Mouse (Mus musculus) bone marrow macrophage, adult 2 months (primary cell): ENCODE results near the gene Galns. TPM values are rescaled to one million over a fixed set of nuclear protein-coding genes. Genes with fewer than 3 reads are reported as not detected.

Source experiments
- H3K27ac ChIP-seq: 2 replicates; pipeline ENCODE4 v1.5.1; 2012; ENCODE audit warnings: low read depth, low read length; ENCODE audit not compliant: insufficient read depth
- H3K4me1 ChIP-seq: 2 replicates; pipeline ENCODE4 v1.6.1; 2012; ENCODE audit warnings: low read length; ENCODE audit not compliant: control insufficient read depth, insufficient read depth
- H3K4me3 ChIP-seq: 2 replicates; pipeline ENCODE4 v1.5.1; 2012; ENCODE audit warnings: mild to moderate bottlenecking, low read length, moderate library complexity; ENCODE audit not compliant: insufficient read depth
- CTCF ChIP-seq: IDR thresholded peaks from 2 replicates; pipeline ENCODE4 v1.5.1; 2012; ENCODE audit warnings: low read depth, mild to moderate bottlenecking, low read length, moderate library complexity
- POLR2A ChIP-seq: IDR thresholded peaks from 2 replicates; pipeline ENCODE4 v1.6.1; 2012; ENCODE audit warnings: mild to moderate bottlenecking, low read depth, low read length, borderline replicate concordance
- polyA plus RNA-seq: library from polyadenylated mRNA; stranded (reverse); fragments of >200 nt; gene quantifications from 2 replicates; pipeline ENCODE4 v1.2.4, GENCODE M21; 2012; ENCODE audit not compliant: missing spikeins, insufficient read depth, insufficient read length

The Galns gene
- polyA plus RNA-seq, 1 experiment: 36.7 TPM

DNA sequence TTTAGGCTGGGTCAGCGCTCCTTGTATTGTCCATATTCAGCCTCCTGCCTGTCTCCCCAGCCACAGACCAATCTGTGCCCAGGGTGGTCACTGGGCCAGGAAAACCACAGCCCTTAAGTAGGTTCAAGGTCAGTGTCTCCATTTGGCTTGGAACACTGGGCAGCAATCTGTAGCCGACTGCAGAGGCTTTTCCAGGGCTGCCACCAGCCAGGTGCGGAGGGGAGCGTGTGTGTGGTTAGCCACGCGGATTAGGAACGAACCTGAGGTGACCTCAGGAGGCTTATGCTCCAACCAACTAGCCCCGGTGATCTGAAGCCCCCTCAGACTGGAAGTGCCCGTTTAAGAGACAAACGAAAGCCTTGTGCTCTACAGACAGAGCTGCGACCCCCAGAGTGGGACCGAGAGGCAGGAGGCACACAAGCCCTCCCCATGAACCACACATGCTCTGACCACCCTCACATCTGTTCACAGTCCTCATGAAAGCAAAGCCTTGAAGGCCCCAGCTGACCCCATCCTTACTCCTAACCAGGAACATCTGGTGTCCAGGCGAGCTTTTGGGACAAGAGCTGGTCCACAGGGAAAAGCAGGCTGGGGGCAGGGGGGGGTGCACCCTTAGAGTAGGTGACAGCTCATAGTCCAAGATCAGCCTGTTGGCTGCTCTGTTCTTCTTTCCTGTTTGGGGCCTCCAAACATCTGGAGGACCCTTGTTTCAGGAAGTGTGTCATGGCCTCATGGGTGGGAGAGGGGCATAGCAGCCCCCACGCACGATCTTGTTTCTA, 37.1 kb upstream of the Galns start:
- TF ChIP-seq POLR2A (no peak), CTCF (no peak)
- Histone ChIP-seq H3K27ac (no peak overlapping the region), H3K4me3 (no peak overlapping the region), H3K4me1 (no peaks in the 10 kb centered on the region)

DNA sequence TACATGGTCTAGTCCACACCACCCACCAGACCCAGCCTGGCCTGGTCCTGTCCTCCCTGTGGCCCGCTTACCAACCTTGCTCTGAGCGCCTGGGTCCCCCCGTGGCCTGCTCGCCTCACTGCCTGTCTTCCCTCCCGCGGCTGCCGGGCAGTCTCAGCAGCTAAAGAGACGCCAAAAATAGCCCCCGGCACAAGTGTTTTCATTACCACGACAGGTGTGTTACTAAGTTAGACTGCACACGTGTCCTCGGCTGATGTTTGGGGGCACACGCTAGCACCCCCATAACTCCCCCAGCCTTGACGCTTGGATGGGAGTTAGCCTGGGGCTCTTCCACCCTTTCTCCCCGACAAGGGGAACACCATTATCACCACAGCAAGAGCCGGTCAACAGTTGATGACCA, 35.1 kb upstream of the Galns start:
- Histone ChIP-seq H3K27ac (no peak overlapping the region), H3K4me1 (no peaks in the 10 kb centered on the region), H3K4me3 (no peak overlapping the region)
- TF ChIP-seq CTCF (no peak), POLR2A (no peak)

DNA sequence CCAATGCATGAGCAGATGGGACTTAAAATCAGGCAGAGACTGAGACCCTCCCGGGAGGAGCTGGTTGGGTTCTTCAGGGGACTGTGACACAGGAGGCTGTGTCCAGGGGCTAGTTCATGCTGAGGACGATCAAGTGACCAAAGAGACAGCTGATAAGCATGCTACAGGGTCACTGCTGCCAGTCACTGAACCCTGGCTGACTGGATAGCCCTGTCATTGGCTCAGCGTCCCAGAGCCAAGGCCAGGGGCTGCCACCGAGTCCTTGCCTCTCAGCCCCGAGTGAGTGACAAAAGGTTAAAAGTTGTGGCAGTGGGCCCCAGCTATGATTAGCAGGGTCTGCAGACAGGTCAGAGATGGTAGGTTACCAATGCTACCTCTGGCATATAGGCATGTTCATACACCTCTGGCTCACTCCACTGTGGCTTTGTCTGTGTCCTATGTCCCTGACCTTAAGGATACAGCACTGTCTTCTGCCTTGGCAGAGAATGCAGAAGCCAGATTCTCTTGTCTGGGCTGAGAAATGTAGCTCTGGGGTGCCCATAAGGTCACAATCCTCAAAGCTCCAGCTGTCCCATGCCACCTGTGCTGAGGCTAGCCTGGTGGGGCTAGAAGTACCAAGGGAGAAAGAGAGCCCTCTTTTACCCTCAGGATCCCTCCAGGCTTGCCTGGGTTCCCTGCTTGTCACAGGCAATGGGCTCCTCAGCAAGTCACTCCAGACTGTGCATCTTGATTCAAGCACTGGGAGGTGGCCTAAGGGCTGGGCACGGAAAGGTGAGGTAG, 33.1 kb upstream of the Galns start:
- Histone ChIP-seq H3K4me3 (no peak overlapping the region), H3K4me1 (no peaks in the 10 kb centered on the region), H3K27ac (no peak overlapping the region)
- no peak for TF ChIP-seq POLR2A
- no peak for TF ChIP-seq CTCF

DNA sequence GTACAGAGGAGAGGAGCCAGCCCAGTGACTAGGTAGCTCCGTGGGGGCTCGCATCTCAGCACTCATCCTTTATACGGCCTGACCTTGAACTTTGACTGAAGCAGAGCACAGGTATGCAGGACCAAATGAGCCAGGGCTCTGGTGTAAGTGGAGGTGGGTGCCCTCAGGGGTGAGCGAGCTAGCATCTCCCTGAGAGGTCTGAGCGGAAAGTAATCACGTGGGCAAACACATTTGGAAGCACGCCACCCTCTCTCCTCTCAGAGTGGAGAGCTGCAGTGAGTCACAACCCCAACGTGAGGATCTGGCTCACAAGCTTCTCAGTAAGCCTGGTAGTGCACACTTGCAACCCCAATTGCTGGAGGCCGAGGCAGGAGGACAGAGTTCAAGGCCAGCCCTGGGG, 30.8 kb upstream of the Galns start:
- no peaks in the 10 kb centered on the region for H3K4me1 ChIP-seq
- no peak overlapping the region for H3K4me3 ChIP-seq
- H3K27ac ChIP-seq: no peak overlapping the region
- TF ChIP-seq CTCF: no peak
- no peak for TF ChIP-seq POLR2A

DNA sequence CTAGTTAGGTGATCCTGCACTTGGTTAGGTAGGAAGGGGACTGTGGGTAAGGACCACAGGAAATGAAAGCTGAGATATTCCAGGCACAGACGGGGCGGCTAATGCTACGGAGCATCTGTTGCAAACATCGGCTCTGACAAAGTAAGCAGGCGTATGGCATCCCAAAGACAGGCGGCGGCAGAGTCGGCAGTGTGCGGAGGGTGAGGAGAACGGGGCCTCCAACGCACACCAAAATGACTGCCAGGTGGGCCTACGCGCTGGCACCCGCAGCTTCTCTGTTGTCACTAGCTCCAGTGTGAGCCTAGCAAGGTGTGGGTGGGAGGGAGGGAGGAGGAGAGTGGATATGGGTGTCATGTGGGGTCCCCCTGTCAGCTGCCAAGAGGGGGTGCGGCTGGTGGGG, 30.1 kb upstream of the Galns start:
- no peak for TF ChIP-seq CTCF
- TF ChIP-seq POLR2A: no peak
- Histone ChIP-seq H3K4me3 (no peak overlapping the region), H3K27ac (no peak overlapping the region), H3K4me1 (no peaks in the 10 kb centered on the region)

DNA sequence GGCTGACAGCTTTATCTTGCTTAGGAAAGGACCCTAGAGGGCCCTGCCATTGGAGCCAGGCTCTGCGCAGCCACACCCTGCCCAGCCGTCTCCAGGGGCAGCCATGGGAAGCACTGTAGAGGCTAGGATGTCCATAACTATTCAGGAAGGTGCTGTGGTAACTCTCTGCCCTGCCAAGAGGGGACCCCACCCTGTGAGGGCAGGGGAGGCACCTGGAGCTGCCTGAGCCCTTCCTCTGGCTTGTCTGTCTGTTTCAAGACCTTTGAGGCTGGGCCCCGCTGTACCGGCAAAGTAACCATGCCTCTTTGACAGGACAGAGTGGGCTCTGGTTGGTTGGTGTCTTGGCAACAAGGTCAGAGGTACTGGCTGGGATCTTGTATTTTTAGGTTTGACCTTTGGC, 29.6 kb upstream of the Galns start:
- TF ChIP-seq POLR2A: no peak
- no peak for TF ChIP-seq CTCF
- Histone ChIP-seq H3K4me1 (no peaks in the 10 kb centered on the region), H3K4me3 (no peak overlapping the region), H3K27ac (no peak overlapping the region)

DNA sequence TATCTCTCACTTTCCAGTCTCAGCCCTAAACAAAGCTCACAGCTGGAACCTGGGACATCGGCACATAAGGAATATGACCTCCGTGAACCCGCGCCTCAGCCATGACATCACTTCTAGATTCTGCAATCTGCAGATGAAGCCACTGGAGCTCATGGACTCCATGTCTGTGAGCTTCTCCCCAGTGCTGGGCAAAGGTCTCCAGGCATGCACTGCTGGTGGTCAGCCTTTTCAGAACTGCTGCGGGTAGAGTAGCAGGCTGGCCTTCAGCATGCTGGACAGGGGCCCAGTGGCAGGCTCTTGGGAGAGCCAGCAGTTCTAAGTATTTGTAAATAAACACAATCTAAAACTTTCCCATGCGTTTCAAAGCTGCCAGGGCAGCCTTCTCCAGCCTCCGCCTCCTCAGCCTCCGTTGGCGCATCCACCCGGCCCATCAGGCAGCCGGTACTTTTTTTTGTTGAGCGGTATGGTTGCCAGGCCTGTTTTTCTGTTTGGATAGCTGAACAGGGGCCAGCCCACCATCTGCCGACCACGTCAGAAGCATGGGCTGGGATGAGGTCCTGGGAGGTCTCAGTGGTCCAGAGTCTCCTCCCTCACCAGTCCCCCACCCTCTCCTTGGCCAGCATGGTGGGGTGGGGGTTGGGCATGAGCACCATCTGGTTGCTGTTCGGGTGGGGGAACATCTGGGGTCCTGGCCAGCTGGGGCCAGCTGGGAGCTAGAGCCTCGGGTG, 28.4 kb upstream of the Galns start:
- H3K4me1 ChIP-seq: no peaks in the 10 kb centered on the region
- H3K27ac ChIP-seq: no peak overlapping the region
- no peak overlapping the region for H3K4me3 ChIP-seq
- TF ChIP-seq CTCF (no peak), POLR2A (no peak)

DNA sequence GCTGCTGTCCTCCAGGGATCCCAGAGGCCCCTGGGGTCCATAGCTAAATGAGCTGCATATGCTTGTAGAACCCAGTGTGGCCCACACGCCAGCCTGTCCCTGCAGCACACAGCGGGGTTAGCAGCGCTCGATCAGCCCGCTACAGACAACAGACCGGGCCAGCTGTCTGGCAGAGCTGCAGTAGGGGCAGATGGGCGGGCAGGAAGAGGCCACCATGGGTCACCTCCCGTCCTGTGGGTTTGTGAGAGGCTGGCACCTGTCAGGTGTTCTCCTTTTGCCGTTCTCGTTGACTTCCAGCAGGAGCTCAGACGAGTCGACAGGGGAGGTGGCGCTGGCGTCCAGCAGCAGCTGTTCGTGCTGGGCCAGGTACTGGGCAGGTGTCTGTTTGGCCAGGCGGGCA, 27.3 kb upstream of the Galns start:
- TF ChIP-seq CTCF (no peak), POLR2A (no peak)
- Histone ChIP-seq H3K27ac (no peak overlapping the region), H3K4me1 (no peaks in the 10 kb centered on the region), H3K4me3 (no peak overlapping the region)

DNA sequence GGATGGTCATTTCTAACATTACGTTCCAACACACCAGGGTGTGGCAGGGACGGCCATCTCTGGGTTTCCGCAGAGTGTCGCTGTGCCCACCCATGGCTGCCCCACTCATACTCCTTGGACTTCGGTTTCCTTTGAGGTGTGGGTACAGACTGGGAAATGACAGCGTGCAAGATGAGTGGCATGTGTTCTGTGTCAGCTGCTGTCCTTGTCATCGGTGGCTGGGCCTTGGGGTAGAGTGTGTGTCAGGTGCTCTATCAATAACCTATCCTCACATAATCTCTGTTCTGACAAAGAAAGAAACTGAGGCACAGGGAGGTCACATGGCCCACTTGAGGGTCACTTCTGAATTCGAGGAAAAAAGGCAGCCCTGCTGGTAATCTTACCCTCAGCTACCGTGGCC, 26.0 kb upstream of the Galns start:
- H3K4me3 ChIP-seq: no peak overlapping the region
- H3K27ac ChIP-seq: no peak overlapping the region
- TF ChIP-seq POLR2A (no peak), CTCF (no peak)

DNA sequence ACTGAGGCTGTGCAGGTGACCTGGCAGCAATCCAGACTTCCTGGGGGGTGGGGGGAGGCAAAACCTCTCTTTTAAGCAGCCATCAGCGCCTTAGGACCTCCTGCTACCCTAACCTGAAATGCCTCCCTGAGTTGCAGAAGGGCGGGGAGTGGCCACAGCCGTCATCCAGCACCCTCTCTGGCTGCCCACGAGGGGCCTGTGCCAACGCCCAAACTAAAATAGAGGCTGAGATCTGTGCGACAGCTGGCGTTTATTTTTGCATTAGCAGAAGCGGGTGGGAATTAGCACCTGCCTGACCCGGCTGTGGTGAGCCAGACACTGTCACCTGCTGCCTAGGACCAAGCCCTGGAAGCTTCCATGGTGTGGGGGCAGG, 25.5 kb upstream of the Galns start:
- Histone ChIP-seq H3K27ac (no peak overlapping the region), H3K4me3 (no peak overlapping the region), H3K4me1 (no peaks in the 10 kb centered on the region)
- TF ChIP-seq CTCF (no peak), POLR2A (no peak)

More for the DNA sequence above, 26.0 kb upstream of the Galns start:
- no peaks in the 10 kb centered on the region for H3K4me1 ChIP-seq
